Mouse (Mus musculus) intestine, postnatal 0 days (tissue): ENCODE measurements at regions not wholly inside any gene's neighbourhood (a gene's known extent, or its start where the extent isn't known, plus 50 kb on each side); places are given as distances from the start of the nearest gene placed in this dataset.
A peak's percentile ranks its signal among the peaks of the same experiment; 100 is the strongest.

Source experiments
- ATAC-seq: fragments of 200-750 bp; cut with Nextera tagmentation; 2 replicates; pipeline ENCODE4 v1.8.0; 2017; ENCODE audit warnings: mild to moderate bottlenecking, moderate TSS enrichment, moderate library complexity
- H3K27ac ChIP-seq: fragments of 300-500 bp; sonication (generic); 2 replicates; pipeline ENCODE4 v1.5.1; 2014; ENCODE audit warnings: mild to moderate bottlenecking, low read depth, low read length, moderate library complexity
- H3K27me3 ChIP-seq: fragments of 300-500 bp; sonication (generic); replicated peaks from 2 replicates; pipeline ENCODE4 v1.6.1; 2014; ENCODE audit warnings: low read length, mixed read lengths; ENCODE audit not compliant: control insufficient read depth, insufficient read depth
- H3K36me3 ChIP-seq: fragments of 300-500 bp; sonication (generic); 2 replicates; pipeline ENCODE4 v1.6.1; 2014; ENCODE audit warnings: mild to moderate bottlenecking, moderate library complexity; ENCODE audit not compliant: control insufficient read depth, insufficient read depth
- H3K4me1 ChIP-seq: fragments of 300-500 bp; sonication (generic); replicated peaks from 2 replicates; pipeline ENCODE4 v1.6.1; 2014; ENCODE audit warnings: antibody characterized with exemption, low read length, mixed read lengths; ENCODE audit not compliant: control insufficient read depth, insufficient read depth
- H3K4me2 ChIP-seq: fragments of 300-500 bp; sonication (generic); replicated peaks from 2 replicates; pipeline ENCODE4 v1.6.1; 2014; ENCODE audit warnings: low read depth, mild to moderate bottlenecking, moderate library complexity
- H3K4me3 ChIP-seq: fragments of 300-500 bp; sonication (generic); 2 replicates; pipeline ENCODE4 v1.5.1; 2014; ENCODE audit warnings: low read depth, low read length
- H3K9ac ChIP-seq: fragments of 300-500 bp; sonication (generic); 2 replicates; pipeline ENCODE4 v1.6.1; 2014; ENCODE audit warnings: mild to moderate bottlenecking, low read depth, low read length
- H3K9me3 ChIP-seq: fragments of 300-500 bp; sonication (generic); 2 replicates; pipeline ENCODE4 v1.6.1; 2016; ENCODE audit warnings: mixed run types; ENCODE audit not compliant: control insufficient read depth
- CTCF ChIP-seq: sonication (generic); IDR thresholded peaks from 2 replicates; pipeline ENCODE4 v1.5.1; 2016; ENCODE audit warnings: low read depth, mild to moderate bottlenecking, control low read depth, antibody characterized with exemption, moderate library complexity
- WGBS: fragments of 180-500 bp; shearing (Covaris S2); extraction: QIAGEN DNeasy Blood & Tissue Kit; methylation state at CpG from one replicate; pipeline ENCODE4 v1.1.7; 2014; 5-methylcytosine and 5-hydroxymethylcytosine counted together

- 88% methylated on average over 12 of the region's 12 CpGs for WGBS
- no peak overlapping the region for H3K9ac ChIP-seq
- H3K4me1 ChIP-seq: no peaks in the 10 kb centered on the region
- no peaks in the 10 kb centered on the region for H3K27me3 ChIP-seq
- H3K4me2 ChIP-seq: no peak overlapping the region
- H3K9me3 ChIP-seq: no peaks in the 10 kb centered on the region
- H3K36me3 ChIP-seq: no peaks in the 10 kb centered on the region
- ATAC-seq: no peak
- no peak overlapping the region for H3K4me3 ChIP-seq
- no peak overlapping the region for H3K27ac ChIP-seq
- TF ChIP-seq CTCF: no peak
These were observed 154.1 kb downstream of the Pdcd6ip start for GRCm38 (mm10) chr9:113553911-113554310.

- no peak overlapping the region for H3K4me2 ChIP-seq
- no peaks in the 10 kb centered on the region for H3K4me1 ChIP-seq
- WGBS: 49% methylated on average over 3 of the region's 3 CpGs
- H3K4me3 ChIP-seq: no peak overlapping the region
- H3K36me3 ChIP-seq: no peaks in the 10 kb centered on the region
- H3K9ac ChIP-seq: no peak overlapping the region
- TF ChIP-seq CTCF: no peak
- H3K27ac ChIP-seq: no peak overlapping the region
- H3K9me3 ChIP-seq: no peaks in the 10 kb centered on the region
- H3K27me3 ChIP-seq: no peaks in the 10 kb centered on the region
- ATAC-seq: no peak
These were observed 160.6 kb downstream of the Pdcd6ip start for GRCm38 (mm10) chr9:113547458-113547857.

GRCm38 (mm10) chr9:113528586-113528985 is 179.5 kb downstream of the Pdcd6ip start:
- Histone ChIP-seq H3K27ac (no peak overlapping the region), H3K9ac (no peak overlapping the region), H3K9me3 (no peaks in the 10 kb centered on the region), H3K4me1 (no peaks in the 10 kb centered on the region), H3K4me2 (no peak overlapping the region), H3K4me3 (no peak overlapping the region), H3K36me3 (no peaks in the 10 kb centered on the region), H3K27me3 (no peaks in the 10 kb centered on the region)
- TF ChIP-seq CTCF: peak; percentile 69
- 80% methylated on average over 2 of the region's 2 CpGs for WGBS
- ATAC-seq: no peak

- no peak overlapping the region for H3K9ac ChIP-seq
- ATAC-seq: no peak
- H3K36me3 ChIP-seq: no peaks in the 10 kb centered on the region
- 55% methylated on average over 3 of the region's 3 CpGs for WGBS
- H3K4me2 ChIP-seq: no peak overlapping the region
- no peaks in the 10 kb centered on the region for H3K4me1 ChIP-seq
- no peak for TF ChIP-seq CTCF
- no peaks in the 10 kb centered on the region for H3K27me3 ChIP-seq
- no peaks in the 10 kb centered on the region for H3K9me3 ChIP-seq
- H3K27ac ChIP-seq: no peak overlapping the region
- no peak overlapping the region for H3K4me3 ChIP-seq
These were observed 183.8 kb downstream of the Pdcd6ip start for GRCm38 (mm10) chr9:113524307-113524706.

DNA sequence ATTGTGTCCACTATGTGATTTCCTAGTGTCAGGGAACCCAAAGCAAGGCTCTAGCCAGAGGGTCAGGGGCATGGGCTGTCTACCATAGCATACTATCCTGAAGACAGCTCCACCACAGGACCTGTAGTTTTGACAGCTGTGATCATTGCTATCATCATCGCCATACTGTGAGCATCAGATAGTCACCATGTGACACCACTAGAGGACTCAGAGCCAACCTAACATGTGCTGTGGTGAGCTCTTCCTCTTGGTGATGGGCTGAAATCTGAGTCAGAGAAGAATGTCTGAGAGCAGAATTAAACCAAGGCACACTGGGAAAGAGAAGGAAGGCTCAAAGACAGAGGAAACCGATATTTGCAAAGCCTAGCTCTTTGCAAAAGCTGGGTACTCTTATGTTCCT is 184.9 kb downstream of the Pdcd6ip start:
- H3K27me3 ChIP-seq: no peaks in the 10 kb centered on the region
- ATAC-seq: no peak
- WGBS: 88% methylated on average over 2 of the region's 2 CpGs

GRCm38 (mm10) chr9:113519727-113520126 is 188.3 kb downstream of the Pdcd6ip start:
- no peak overlapping the region for H3K4me3 ChIP-seq
- H3K27me3 ChIP-seq: no peaks in the 10 kb centered on the region
- H3K9me3 ChIP-seq: no peaks in the 10 kb centered on the region
- H3K9ac ChIP-seq: no peak overlapping the region
- no peak for ATAC-seq
- no peak for TF ChIP-seq CTCF
- no peaks in the 10 kb centered on the region for H3K36me3 ChIP-seq
- H3K4me2 ChIP-seq: no peak overlapping the region
- WGBS: 78% methylated on average over 10 of the region's 10 CpGs
- H3K27ac ChIP-seq: no peak overlapping the region
- no peaks in the 10 kb centered on the region for H3K4me1 ChIP-seq

More for the DNA sequence above, 184.9 kb downstream of the Pdcd6ip start:
- H3K4me3 ChIP-seq: no peak overlapping the region
- H3K9ac ChIP-seq: no peak overlapping the region
- no peak for TF ChIP-seq CTCF
- H3K9me3 ChIP-seq: no peaks in the 10 kb centered on the region
- H3K36me3 ChIP-seq: no peaks in the 10 kb centered on the region
- no peak overlapping the region for H3K4me2 ChIP-seq
- H3K4me1 ChIP-seq: no peaks in the 10 kb centered on the region
- no peak overlapping the region for H3K27ac ChIP-seq

DNA sequence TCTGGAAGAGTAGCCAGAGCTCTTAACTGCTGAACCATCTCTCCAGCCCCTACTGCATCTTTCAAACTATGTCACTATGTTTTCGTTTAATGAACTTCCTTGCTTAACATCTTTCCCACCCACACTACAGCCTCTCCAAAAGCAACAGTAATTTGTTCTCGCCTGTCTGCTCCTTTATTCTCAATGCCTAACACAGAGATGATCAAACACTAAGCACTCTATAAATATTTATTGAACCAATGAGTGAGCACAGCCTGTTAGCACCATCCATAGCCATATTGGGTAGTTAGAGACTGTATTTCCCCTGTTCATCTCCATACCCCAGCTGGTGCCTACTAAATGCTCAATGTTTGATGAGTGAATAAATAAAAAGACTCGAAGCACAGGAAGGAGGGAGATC is 189.6 kb downstream of the Pdcd6ip start:
- Histone ChIP-seq H3K4me2 (no peak overlapping the region), H3K27me3 (no peaks in the 10 kb centered on the region), H3K9me3 (no peaks in the 10 kb centered on the region), H3K9ac (no peak overlapping the region), H3K36me3 (no peaks in the 10 kb centered on the region), H3K27ac (no peak overlapping the region), H3K4me3 (no peak overlapping the region), H3K4me1 (no peaks in the 10 kb centered on the region)
- 55% methylated on average over 3 of the region's 3 CpGs for WGBS
- ATAC-seq: no peak
- TF ChIP-seq CTCF: no peak
